Mouse (Mus musculus) E14TG2a.4 (cell line): ENCODE data around the gene Olfr128.

Source experiments
- CTCF ChIP-seq: conservative IDR thresholded peaks from 2 replicates; pipeline ENCODE4 v1.5.1; 2014; ENCODE audit warnings: low read length
- NANOG ChIP-seq: IDR thresholded peaks from 2 replicates; pipeline ENCODE4 v1.6.1; 2014; ENCODE audit warnings: borderline replicate concordance, low read length, mixed read lengths
- POU5F1 ChIP-seq: IDR thresholded peaks from 2 replicates; pipeline ENCODE4 v1.6.1; 2014; ENCODE audit warnings: low read length, borderline replicate concordance

DNA sequence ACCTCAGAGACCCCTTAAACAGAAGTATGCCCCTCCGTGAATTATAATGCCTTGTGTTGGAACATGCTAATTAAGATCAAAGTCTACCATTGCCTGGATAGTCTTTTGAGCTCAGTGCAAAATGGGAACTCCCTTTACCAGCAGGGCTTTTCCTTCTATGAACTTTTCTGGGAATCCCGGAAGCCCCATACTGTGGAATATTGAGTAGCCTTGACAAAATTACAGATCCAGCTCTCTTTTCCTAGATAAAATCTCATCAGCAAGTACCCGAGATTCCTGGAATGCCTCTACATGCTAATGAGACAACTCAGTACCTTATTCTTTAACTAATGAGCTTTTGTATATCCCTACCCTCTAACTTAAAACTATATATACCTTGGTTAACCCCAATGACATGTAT is 53.2 kb downstream of the Olfr128 start:
- no peak for TF ChIP-seq CTCF
- no peak for TF ChIP-seq NANOG
- no peak for TF ChIP-seq POU5F1
